Mouse (Mus musculus): ENCODE data around the gene Mog.

DNA sequence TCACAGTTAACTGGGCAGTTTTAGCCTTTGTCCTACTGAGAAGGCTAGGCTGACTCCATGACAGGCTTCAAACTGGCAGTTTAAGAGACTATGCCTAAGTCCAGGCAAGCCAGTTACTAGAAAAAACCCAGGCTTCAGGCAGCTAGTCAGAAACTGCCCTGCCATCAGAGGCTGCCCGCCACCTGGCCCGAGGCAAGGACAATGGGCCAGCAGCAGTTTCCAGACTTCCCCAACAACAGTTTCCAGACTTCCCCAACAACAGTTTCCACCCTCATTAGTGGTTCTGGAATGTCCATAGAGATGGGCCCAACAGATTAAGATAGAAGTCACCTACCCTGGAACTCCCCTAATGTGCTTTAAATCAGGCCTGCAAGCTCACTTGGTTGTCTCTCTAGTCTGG lies 3.2 kb upstream of the Mog start:
- TF ChIP-seq MYOD1 (IDR thresholded peaks at IDR 0.05; ENCODE audit: control insufficient read depth, insufficient read length, low read depth): no peak
- TF ChIP-seq CTCF (IDR thresholded peaks at IDR 0.05; ENCODE audit: control insufficient read depth, insufficient read depth, insufficient read length): no peak
- TF ChIP-seq USF1 (IDR thresholded peaks at IDR 0.05; ENCODE audit: low read depth): no peak
- TF ChIP-seq MAX (IDR thresholded peaks at IDR 0.05): no peak
